Mouse (Mus musculus) stomach, embryonic 15.5 days (tissue): ENCODE measurements around the gene Zfp638. TPM values are rescaled to one million over a fixed set of nuclear protein-coding genes. Genes with fewer than 3 reads are reported as not detected.

ENCODE experiments used
- ATAC-seq: fragments of 200-750 bp; cut with Nextera tagmentation; 2 replicates; pipeline ENCODE4 v1.8.0; 2017; ENCODE audit warnings: low read depth, moderate number of reproducible peaks, moderate TSS enrichment; ENCODE audit not compliant: insufficient read depth, low FRiP score
- H3K27ac ChIP-seq: fragments of 300-500 bp; sonication (generic); 2 replicates; pipeline ENCODE4 v1.5.1; 2015; ENCODE audit warnings: mild to moderate bottlenecking, inconsistent platforms
- H3K27me3 ChIP-seq: fragments of 300-500 bp; sonication (generic); replicated peaks from 2 replicates; pipeline ENCODE4 v1.6.1; 2015; ENCODE audit warnings: inconsistent platforms
- H3K36me3 ChIP-seq: fragments of 300-500 bp; sonication (generic); 2 replicates; pipeline ENCODE4 v1.6.1; 2015; ENCODE audit warnings: inconsistent platforms
- H3K4me1 ChIP-seq: fragments of 300-500 bp; sonication (generic); 2 replicates; pipeline ENCODE4 v1.6.1; 2015; ENCODE audit warnings: inconsistent platforms
- H3K4me2 ChIP-seq: fragments of 300-500 bp; sonication (generic); 2 replicates; pipeline ENCODE4 v1.6.1; 2015; ENCODE audit warnings: mild to moderate bottlenecking, inconsistent platforms
- H3K4me3 ChIP-seq: fragments of 300-500 bp; sonication (generic); replicated peaks from 2 replicates; pipeline ENCODE4 v1.5.1; 2015; ENCODE audit warnings: inconsistent platforms
- H3K9ac ChIP-seq: fragments of 300-500 bp; sonication (generic); 2 replicates; pipeline ENCODE4 v1.6.1; 2015; ENCODE audit warnings: inconsistent platforms
- H3K9me3 ChIP-seq: fragments of 300-500 bp; sonication (generic); 2 replicates; pipeline ENCODE4 v1.6.1; 2016; ENCODE audit warnings: inconsistent platforms
- WGBS: fragments of 180-500 bp; shearing (Covaris S2); methylation state at CpG from one replicate; pipeline ENCODE4 v1.1.7; 2015; 5-methylcytosine and 5-hydroxymethylcytosine counted together
- polyA plus RNA-seq: library from polyadenylated mRNA; unstranded; fragments of >200 nt; fragmentation: Nextera tagmentation; extraction: Ambion mirVana; gene quantifications from 2 replicates; pipeline ENCODE4 v1.2.1, GENCODE M21; 2015

Gene Zfp638
- polyA plus RNA-seq, 1 experiment from 2014 or later = 45.2 TPM

DNA sequence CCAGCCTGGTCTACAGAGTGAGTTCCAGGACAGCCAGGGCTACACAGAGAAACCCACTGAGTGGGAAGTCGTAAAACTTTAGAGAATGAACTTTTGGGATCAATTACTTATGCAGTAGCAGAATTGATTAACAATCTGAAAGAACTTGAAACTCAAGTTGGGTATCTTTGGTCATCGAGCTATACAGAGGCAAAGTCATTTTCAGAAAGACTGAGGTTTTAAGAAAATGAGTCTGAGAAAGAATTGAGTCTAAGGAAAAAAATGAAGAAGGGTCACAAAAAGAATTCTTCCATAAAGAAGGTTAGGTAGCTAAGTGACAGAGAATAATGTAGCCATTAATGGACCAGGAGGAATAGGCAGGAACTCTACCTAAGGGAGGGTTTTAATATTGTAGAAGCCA lies 24.8 kb downstream of the Zfp638 start:
- Histone ChIP-seq H3K27me3 (no peaks in the 10 kb centered on the region), H3K36me3 (no peaks in the 10 kb centered on the region), H3K27ac (no peak overlapping the region), H3K4me3 (no peak overlapping the region), H3K4me1 (no peaks in the 10 kb centered on the region), H3K9ac (no peak overlapping the region), H3K4me2 (no peak overlapping the region), H3K9me3 (no peaks in the 10 kb centered on the region)
- no peak for ATAC-seq
- 77% methylated on average over 2 of the region's 2 CpGs for WGBS

DNA sequence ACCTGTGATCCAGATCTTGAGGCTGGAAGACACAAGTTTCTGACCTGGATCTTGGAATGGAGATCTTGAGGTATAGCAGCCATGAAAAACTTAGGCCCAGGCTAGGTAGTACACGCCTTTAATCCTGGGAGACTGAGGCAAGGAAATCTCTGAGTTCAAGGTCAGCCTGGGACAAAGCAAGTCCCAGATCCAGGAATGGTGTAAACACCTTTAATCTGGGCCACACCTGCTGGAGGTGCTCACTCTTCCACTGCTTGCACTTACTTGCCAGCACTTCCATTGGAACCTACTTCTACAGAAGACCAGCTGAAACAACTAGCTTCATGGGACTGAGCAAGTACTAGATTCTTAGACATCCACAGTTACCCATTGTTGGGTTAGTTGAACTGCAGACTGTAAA lies 26.2 kb downstream of the Zfp638 start:
- Histone ChIP-seq H3K4me1 (no peaks in the 10 kb centered on the region), H3K4me2 (no peak overlapping the region)
- 94% methylated on average over 1 of the region's 1 CpGs for WGBS

DNA sequence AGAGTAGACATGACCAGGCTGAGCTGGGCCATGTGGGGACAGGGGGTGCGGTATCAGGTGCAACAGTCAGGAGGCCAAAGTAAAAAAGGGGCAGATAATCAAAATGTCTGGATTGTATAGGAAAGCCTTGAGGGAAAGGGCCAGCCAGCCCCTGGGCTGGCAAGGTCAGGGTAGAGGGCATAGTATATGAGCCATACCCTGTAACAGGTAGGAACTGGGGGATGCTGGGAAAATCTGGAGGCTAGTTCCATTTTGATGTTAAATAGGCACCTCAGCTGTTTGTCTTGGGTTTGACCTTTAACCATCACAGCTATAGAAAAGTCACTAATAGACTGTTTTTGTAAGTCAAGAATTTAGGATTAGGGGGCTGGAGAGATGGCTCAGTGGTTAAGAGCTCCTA lies 26.7 kb downstream of the Zfp638 start:
- Histone ChIP-seq H3K36me3 (no peaks in the 10 kb centered on the region), H3K4me2 (no peak overlapping the region), H3K4me3 (no peak overlapping the region), H3K27ac (no peak overlapping the region), H3K27me3 (no peaks in the 10 kb centered on the region), H3K4me1 (no peaks in the 10 kb centered on the region), H3K9me3 (no peaks in the 10 kb centered on the region), H3K9ac (no peak overlapping the region)
- WGBS = 91% methylated on average over 1 of the region's 1 CpGs
- ATAC-seq = no peak

More for the DNA sequence above, 26.2 kb downstream of the Zfp638 start:
- no peak overlapping the region for H3K27ac ChIP-seq
- H3K4me3 ChIP-seq = no peak overlapping the region
- no peaks in the 10 kb centered on the region for H3K9me3 ChIP-seq
- H3K9ac ChIP-seq = no peak overlapping the region
- ATAC-seq = no peak
- H3K27me3 ChIP-seq = no peaks in the 10 kb centered on the region
- H3K36me3 ChIP-seq = no peaks in the 10 kb centered on the region

DNA sequence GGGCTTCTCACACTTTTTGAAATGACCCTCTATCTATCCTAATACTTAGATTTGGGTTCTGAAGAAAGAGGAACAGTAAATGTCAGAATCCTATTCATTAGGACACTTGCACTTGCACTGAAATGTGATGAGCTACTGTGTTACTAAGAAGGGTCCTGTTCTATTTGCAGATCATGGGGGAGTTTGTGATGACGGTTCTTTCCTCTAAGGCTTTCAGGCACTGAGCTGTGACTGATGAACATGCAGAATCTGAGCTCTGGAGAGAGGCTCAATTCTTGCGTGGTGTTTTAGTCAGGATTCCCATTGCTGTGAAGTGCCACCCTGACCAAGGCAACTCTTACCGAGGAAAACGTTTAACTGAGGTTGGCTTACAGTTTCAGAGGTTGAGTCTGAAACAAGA lies 32.2 kb downstream of the Zfp638 start:
- 52% methylated on average over 4 of the region's 4 CpGs for WGBS
- Histone ChIP-seq H3K9ac (no peak overlapping the region), H3K4me1 (no peaks in the 10 kb centered on the region), H3K4me3 (no peak overlapping the region), H3K36me3 (no peaks in the 10 kb centered on the region), H3K27ac (no peak overlapping the region), H3K4me2 (no peak overlapping the region), H3K9me3 (no peaks in the 10 kb centered on the region), H3K27me3 (no peaks in the 10 kb centered on the region)
- no peak for ATAC-seq

DNA sequence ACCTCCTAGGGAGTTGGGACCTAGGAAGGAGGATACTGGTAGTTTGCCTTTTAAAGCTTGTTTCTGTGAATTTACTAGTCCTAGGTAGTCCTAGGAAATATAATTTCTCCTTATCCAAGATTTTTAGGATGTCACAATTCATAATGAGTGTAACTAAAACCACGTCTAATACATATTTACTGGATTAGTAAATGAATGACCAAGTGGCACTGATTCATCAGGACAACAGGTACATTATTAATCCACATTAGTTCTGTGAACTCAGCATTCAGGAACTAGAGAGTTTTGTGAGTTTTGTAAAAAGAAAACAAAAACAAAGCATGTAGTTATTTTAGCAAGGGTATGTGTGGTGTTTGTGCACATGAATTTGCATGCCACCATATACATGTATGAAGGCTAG lies 38.4 kb downstream of the Zfp638 start:
- H3K4me3 ChIP-seq = no peak overlapping the region
- WGBS = 75% methylated on average over 1 of the region's 1 CpGs
- ATAC-seq = no peak
- H3K4me1 ChIP-seq = no peaks in the 10 kb centered on the region
- no peak overlapping the region for H3K27ac ChIP-seq
- no peaks in the 10 kb centered on the region for H3K27me3 ChIP-seq
- H3K9ac ChIP-seq = no peak overlapping the region
- H3K9me3 ChIP-seq = no peaks in the 10 kb centered on the region
- H3K4me2 ChIP-seq = no peak overlapping the region
- no peaks in the 10 kb centered on the region for H3K36me3 ChIP-seq

DNA sequence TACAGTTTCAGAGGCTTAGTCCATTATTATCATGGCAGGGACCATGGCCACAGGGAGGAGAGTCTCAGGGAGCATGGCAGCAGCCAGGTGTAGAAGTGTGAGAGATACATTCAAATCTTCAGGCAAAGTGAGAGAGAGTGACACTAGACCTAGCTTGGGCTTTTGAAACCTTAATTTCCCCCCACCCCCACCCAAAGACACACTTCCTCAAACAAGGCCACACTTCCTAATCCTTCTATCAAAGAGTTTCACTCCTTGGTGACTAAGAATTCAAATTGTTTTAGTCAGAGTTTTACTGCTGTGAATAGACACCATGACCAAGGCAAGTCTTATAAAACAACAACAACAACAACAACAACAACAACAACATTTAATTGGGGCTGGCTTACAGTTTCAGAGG lies 39.8 kb downstream of the Zfp638 start:
- Histone ChIP-seq H3K4me3 (no peak overlapping the region), H3K4me2 (no peak overlapping the region), H3K36me3 (no peaks in the 10 kb centered on the region), H3K27me3 (no peaks in the 10 kb centered on the region), H3K9me3 (no peaks in the 10 kb centered on the region), H3K9ac (no peak overlapping the region), H3K27ac (no peak overlapping the region), H3K4me1 (no peaks in the 10 kb centered on the region)
- ATAC-seq = no peak

DNA sequence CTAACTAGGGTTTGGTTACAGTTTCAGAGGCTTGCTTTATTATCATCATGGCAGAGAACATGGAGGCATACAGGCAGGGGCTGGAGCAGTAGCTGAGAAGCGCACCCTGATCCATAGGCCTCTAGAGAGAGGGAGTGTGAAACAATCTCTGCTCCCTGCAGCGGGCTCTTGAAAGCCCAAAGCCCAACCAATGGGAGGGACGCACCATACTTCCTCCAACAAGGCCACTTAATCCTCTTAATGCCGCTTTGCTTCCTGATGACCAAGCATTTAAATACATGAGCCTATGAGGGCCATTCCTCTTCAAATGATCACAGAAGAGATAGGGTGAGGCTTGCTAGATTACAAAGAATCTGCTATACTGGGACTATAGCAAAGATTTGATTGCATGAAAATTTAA lies 41.5 kb downstream of the Zfp638 start:
- Histone ChIP-seq H3K27me3 (no peaks in the 10 kb centered on the region), H3K9ac (no peak overlapping the region), H3K4me3 (no peak overlapping the region), H3K9me3 (no peaks in the 10 kb centered on the region), H3K4me2 (no peak overlapping the region), H3K4me1 (no peaks in the 10 kb centered on the region), H3K36me3 (no peaks in the 10 kb centered on the region), H3K27ac (no peak overlapping the region)
- no peak for ATAC-seq
- 29% methylated on average over 4 of the region's 4 CpGs for WGBS

DNA sequence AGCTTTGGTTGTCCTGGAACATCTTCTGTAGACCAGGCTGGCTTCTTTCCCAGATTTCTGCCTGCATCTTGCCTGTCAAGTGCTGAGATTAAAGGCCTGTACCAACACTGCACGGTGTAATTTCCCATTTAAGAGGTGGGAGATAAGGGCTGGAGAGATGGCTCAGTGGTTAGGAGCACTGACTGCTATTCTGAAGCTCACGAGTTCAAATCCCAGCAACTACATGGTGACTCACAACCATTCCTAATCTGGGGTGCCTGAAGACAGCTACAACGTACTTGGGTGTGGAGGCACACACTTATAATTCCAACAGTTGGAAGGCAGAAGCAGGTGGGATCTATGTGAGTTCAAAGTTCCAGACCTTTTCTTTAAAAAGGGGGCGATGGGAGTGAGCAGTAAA lies 46.8 kb downstream of the Zfp638 start:
- Histone ChIP-seq H3K27ac (no peak overlapping the region), H3K9ac (no peak overlapping the region), H3K27me3 (no peaks in the 10 kb centered on the region), H3K4me3 (no peak overlapping the region), H3K4me2 (peak overlapping the region; percentile 17; the same call in 1 of the 2 replicates), H3K9me3 (no peaks in the 10 kb centered on the region), H3K36me3 (no peaks in the 10 kb centered on the region), H3K4me1 (no peaks in the 10 kb centered on the region)
- WGBS = 31% methylated on average over 4 of the region's 4 CpGs
- ATAC-seq = no peak

DNA sequence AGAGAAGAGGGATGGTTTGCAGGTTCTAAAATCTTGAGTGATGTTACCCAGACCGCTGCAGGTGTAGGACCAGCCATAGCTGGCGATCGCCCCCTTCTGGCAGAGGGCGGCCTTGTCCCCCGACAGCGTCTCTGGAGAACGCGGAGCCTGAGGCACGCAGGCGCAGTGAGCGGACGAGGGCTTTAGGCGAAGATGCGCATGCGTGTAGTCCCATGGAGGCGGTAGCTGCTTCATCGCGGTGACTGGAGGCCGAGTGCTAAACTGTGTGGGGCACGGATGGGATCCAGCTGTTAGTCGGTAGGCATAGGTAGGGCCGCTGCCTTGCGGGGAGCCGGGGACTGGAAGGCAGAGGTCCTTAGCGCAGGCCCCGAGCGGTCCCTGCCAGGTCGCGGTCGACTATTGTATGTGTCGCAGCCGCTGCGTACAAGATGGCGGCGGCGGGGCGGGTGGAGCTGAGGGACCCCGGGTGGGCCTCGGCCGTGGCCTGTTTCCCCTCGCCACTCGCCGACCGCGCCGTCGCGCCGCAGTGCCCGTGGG lies 47.3 kb downstream of the Zfp638 start:
- H3K9ac ChIP-seq = peak overlapping the region; percentile 98
- peak; percentile 98 for ATAC-seq
- no peaks in the 10 kb centered on the region for H3K27me3 ChIP-seq
- peak overlapping the region; percentile 99 for H3K4me3 ChIP-seq
- H3K9me3 ChIP-seq = no peaks in the 10 kb centered on the region
- no peaks in the 10 kb centered on the region for H3K4me1 ChIP-seq
- under 1% methylated on average over 47 of the region's 50 CpGs for WGBS
- H3K27ac ChIP-seq = peak overlapping the region; percentile 94
- H3K4me2 ChIP-seq = peak overlapping the region; percentile 49
- H3K36me3 ChIP-seq = no peaks in the 10 kb centered on the region

DNA sequence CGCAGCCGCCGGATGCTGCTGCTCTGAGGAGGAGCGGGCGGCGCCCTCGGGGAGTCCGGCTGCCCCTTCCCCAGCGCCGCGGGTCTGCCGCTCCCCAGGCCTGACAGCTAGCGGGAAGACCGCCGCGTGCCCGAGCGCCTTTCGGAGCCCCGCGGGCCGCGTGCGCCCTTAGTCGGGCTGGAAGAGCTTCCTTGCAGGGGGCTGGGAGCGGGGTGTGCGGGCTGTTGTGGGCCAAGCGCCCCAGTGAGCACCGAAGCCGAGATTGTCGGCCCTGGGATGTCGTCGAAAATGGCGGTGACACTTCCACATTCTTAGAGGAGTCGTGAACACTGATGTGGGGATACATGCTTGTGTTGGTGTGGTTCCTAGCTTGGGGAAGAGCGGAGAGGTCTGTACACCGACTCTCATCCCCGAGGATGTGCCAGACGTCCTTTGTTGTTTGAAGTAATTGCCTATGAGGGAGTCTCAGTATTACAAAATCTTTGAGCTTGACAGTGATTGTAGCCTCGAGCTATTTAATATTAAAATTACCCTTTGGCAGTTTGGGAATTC lies 47.9 kb downstream of the Zfp638 start:
- peak overlapping the region; percentile 98 for H3K9ac ChIP-seq
- ATAC-seq = peak; percentile 66
- no peaks in the 10 kb centered on the region for H3K27me3 ChIP-seq
- H3K36me3 ChIP-seq = no peaks in the 10 kb centered on the region
- H3K4me1 ChIP-seq = no peaks in the 10 kb centered on the region
- peak overlapping the region; percentile 99 for H3K4me3 ChIP-seq
- peak overlapping the region; percentile 49 for H3K4me2 ChIP-seq
- under 1% methylated on average over 32 of the region's 40 CpGs for WGBS
- H3K27ac ChIP-seq = peak overlapping the region; percentile 94
- H3K9me3 ChIP-seq = no peaks in the 10 kb centered on the region

DNA sequence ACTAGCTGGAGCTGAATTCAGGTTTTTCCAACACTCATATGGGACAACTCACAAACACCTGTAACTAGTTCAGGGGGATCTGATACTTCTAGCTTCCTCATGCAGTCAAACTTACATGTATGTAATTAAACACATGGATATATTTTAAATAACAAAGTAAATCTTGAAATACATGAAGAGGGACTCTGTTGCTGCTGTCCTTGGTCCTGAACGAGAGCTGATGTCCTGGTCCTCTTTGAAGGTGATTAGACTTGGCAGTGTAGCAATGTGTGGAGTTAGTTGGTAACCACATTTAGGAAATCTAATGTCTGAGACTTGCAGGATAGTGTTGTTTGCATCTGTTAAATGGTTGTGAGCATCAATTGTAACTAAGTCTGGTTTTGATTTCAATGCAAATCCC lies 60.5 kb downstream of the Zfp638 start:
- Histone ChIP-seq H3K4me1 (no peaks in the 10 kb centered on the region), H3K4me2 (no peak overlapping the region), H3K9ac (no peak overlapping the region), H3K27ac (no peak overlapping the region), H3K9me3 (no peaks in the 10 kb centered on the region), H3K36me3 (peaks cover 9% of the 10 kb centered on the region; the same call in 1 of the 2 replicates), H3K4me3 (no peak overlapping the region), H3K27me3 (no peaks in the 10 kb centered on the region)
- ATAC-seq = no peak
- 66% methylated on average over 1 of the region's 1 CpGs for WGBS

DNA sequence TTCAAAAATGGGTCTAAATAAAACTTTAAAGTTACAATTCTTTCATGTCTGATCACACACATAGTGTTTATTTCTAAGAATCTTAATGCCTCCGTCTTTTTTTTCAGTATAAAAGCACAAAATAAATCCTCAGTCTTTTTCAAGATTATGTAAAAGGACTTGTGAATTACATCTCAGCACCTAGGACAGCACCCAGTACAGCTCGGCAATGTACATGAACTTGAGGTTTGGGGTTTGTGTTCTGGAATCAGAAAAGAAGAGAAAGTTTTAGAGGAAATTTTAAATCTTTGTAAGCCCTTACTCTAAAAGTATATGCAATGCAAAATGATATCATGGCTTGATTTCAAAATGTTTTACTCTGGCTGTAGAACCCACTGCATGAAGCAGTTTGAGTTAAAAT lies 61.3 kb downstream of the Zfp638 start:
- H3K4me2 ChIP-seq = no peak overlapping the region
- no peaks in the 10 kb centered on the region for H3K4me1 ChIP-seq
- no peak overlapping the region for H3K27ac ChIP-seq
- no peaks in the 10 kb centered on the region for H3K27me3 ChIP-seq
- 65% methylated on average over 2 of the region's 2 CpGs for WGBS
- peaks cover 9% of the 10 kb centered on the region; the same call in 1 of the 2 replicates for H3K36me3 ChIP-seq
- ATAC-seq = no peak
- no peak overlapping the region for H3K9ac ChIP-seq
- no peaks in the 10 kb centered on the region for H3K9me3 ChIP-seq
- no peak overlapping the region for H3K4me3 ChIP-seq

DNA sequence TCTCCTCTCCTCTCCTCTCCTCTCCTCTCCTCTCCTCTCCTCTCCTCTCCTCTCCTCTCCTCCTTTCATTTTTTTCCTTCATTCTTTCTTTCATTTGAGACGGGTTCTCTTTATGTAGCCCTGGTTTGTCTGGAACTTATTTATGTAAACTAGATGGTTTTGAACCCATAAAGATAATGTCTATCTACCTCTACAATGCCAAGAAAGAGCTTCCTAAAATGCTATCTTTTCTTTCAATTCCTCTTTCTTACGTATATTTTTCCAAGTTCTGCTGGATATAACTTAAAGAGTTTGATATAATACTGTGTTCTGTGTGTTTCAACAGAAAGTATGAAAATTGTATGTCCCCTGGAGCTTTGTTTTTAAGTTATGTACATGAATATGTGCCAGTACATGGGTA lies 72.6 kb downstream of the Zfp638 start:
- H3K36me3 ChIP-seq = peaks cover 5% of the 10 kb centered on the region; the same call in 1 of the 2 replicates

More for the DNA sequence above, 72.6 kb downstream of the Zfp638 start:
- no peak overlapping the region for H3K9ac ChIP-seq
- H3K27ac ChIP-seq = no peak overlapping the region
- H3K9me3 ChIP-seq = no peaks in the 10 kb centered on the region
- H3K4me1 ChIP-seq = no peaks in the 10 kb centered on the region
- WGBS = over 99% methylated on average over 2 of the region's 2 CpGs
- H3K4me2 ChIP-seq = no peak overlapping the region
- no peak for ATAC-seq
- H3K27me3 ChIP-seq = no peaks in the 10 kb centered on the region
- H3K4me3 ChIP-seq = no peak overlapping the region
